Mouse (Mus musculus): ENCODE results near the gene Adam12. TPM values are rescaled to one million over a fixed set of nuclear protein-coding genes. Genes with fewer than 3 reads are reported as not detected.
"Not testable (repeated sequence)": the region's sequence is repeated elsewhere in the genome, so short reads cannot be mapped to it uniquely, and the experiment has no call there.

Gene Adam12
- total RNA-seq, 4 experiments from 2014 or later = 3.1 to 5.6 (median 3.8) TPM

- no peak for DNase-seq (ENCODE audit: low spot score in 2 of 2)
Measured at GRCm38 (mm10) chr7:133936377-133936776, 295.6 kb downstream of the Adam12 start.

- DNase-seq (ENCODE audit: low spot score in 2 of 2) = no peak
Measured at GRCm38 (mm10) chr7:133933378-133933777, 298.6 kb downstream of the Adam12 start.

- no peak for DNase-seq (ENCODE audit: low spot score in 2 of 2)
Measured at GRCm38 (mm10) chr7:133931481-133931880, 300.5 kb downstream of the Adam12 start.

- DNase-seq (ENCODE audit: low spot score in 2 of 2) = no peak
Measured at GRCm38 (mm10) chr7:133928981-133929380, 303.0 kb downstream of the Adam12 start.

GRCm38 (mm10) chr7:133925771-133926170 lies 306.2 kb downstream of the Adam12 start:
- no peak for DNase-seq (ENCODE audit: low spot score in 2 of 2)

- DNase-seq (ENCODE audit: low spot score in 2 of 2) = no peak
Measured at GRCm38 (mm10) chr7:133923994-133924393, 308.0 kb downstream of the Adam12 start.

- DNase-seq (ENCODE audit: low spot score in 2 of 2) = no peak
Measured at GRCm38 (mm10) chr7:133921291-133921690, 310.7 kb downstream of the Adam12 start.

GRCm38 (mm10) chr7:133920724-133921123 lies 311.2 kb downstream of the Adam12 start:
- DNase-seq (ENCODE audit: low spot score in 2 of 2) = no peak

GRCm38 (mm10) chr7:133919918-133920317 lies 312.0 kb downstream of the Adam12 start:
- DNase-seq (ENCODE audit: low spot score in 2 of 2) = peak; percentile 48 to 87

GRCm38 (mm10) chr7:133919306-133919705 lies 312.6 kb downstream of the Adam12 start:
- no peak for DNase-seq (ENCODE audit: low spot score in 2 of 2)

- no peak for DNase-seq (ENCODE audit: low spot score in 2 of 2)
Measured at GRCm38 (mm10) chr7:133916230-133916629, 315.7 kb downstream of the Adam12 start.

GRCm38 (mm10) chr7:133911881-133912280 lies 320.1 kb downstream of the Adam12 start:
- DNase-seq (ENCODE audit: low spot score in 2 of 2) = peak in 1 of 2 experiments; percentile 70

GRCm38 (mm10) chr7:133909833-133910375 lies 322.0 kb downstream of the Adam12 start:
- DNase-seq (ENCODE audit: low spot score in 2 of 2) = no peak

- no peak for DNase-seq (ENCODE audit: low spot score in 2 of 2)
Measured at GRCm38 (mm10) chr7:133908966-133909365, 323.0 kb downstream of the Adam12 start.

GRCm38 (mm10) chr7:133899391-133899790 lies 332.6 kb downstream of the Adam12 start:
- no peak for DNase-seq (ENCODE audit: low spot score in 2 of 2)

- no peak for DNase-seq (ENCODE audit: low spot score in 2 of 2)
Measured at GRCm38 (mm10) chr7:133891796-133892195, 340.1 kb downstream of the Adam12 start.

GRCm38 (mm10) chr7:133891298-133891697 lies 340.6 kb downstream of the Adam12 start:
- no peak for DNase-seq (ENCODE audit: low spot score in 2 of 2)

- DNase-seq (ENCODE audit: low spot score in 2 of 2) = no peak
Measured at GRCm38 (mm10) chr7:133889986-133890385, 342.0 kb downstream of the Adam12 start.

- no peak for DNase-seq (ENCODE audit: low spot score in 2 of 2)
Measured at GRCm38 (mm10) chr7:133888926-133889920, 342.7 kb downstream of the Adam12 start.

GRCm38 (mm10) chr7:133884759-133885431 lies 347.1 kb downstream of the Adam12 start:
- not testable (repeated sequence) for DNase-seq (ENCODE audit: low spot score in 2 of 2)

- no peak for DNase-seq (ENCODE audit: low spot score in 2 of 2)
Measured at GRCm38 (mm10) chr7:133879761-133880160, 352.2 kb downstream of the Adam12 start.

Data from left cerebral cortex, adult 8-10 months (tissue).